Mouse (Mus musculus): Measurements from ENCODE around the gene Krt72. TPM values are rescaled to one million over a fixed set of nuclear protein-coding genes. Genes with fewer than 3 reads are reported as not detected.
A peak's percentile ranks its signal among the peaks of the same experiment; 100 is the strongest.

Krt72 gene
- polyA plus RNA-seq, 1 experiment from 2014 or later, result not detected

DNA sequence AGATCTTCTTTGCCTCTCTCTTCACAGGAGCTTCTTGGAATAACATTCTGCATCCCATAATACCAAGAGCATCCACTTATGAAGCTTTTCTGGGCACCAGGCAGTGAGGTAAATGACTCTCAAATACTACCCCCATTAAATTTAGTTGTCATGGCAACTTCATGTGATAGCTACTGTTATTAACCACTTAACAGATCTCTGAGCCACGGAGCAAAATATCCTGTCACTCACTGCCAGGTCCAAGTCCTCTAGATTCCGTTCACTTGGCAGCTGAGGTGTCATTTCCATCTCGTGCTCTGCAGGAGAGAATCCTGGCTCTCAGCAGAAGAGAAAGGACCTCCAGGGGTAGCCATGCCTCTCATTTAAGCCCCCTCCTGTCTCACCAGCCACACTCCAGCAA is 4.6 kb upstream of the Krt72 start:
- Histone ChIP-seq H3K27me3 (replicated peaks; ENCODE audit: control insufficient read depth, insufficient read depth, low read length) (peaks cover 6% of the 10 kb centered on the region; the same call in 1 of the 2 replicates), H3K4me3 (ENCODE audit: low read depth, low read length) (no peak overlapping the region), H3K4me2 (no peak overlapping the region), H3K4me1 (replicated peaks; ENCODE audit: control insufficient read depth, insufficient read depth, low read length) (no peaks in the 10 kb centered on the region), H3K36me3 (ENCODE audit: control insufficient read depth, insufficient read depth, low read length) (no peaks in the 10 kb centered on the region), H3K9ac (ENCODE audit: low read depth, low read length) (no peak overlapping the region), H3K9me3 (ENCODE audit: control insufficient read depth, low read length) (no peaks in the 10 kb centered on the region), H3K27ac (ENCODE audit: low read depth, low read length) (no peak overlapping the region)
- 41% methylated on average over 3 of the region's 3 CpGs for WGBS
- no peak for DNase-seq (ENCODE audit: low spot score)
- no peak for ATAC-seq (replicated peaks; ENCODE audit: low FRiP score)

DNA sequence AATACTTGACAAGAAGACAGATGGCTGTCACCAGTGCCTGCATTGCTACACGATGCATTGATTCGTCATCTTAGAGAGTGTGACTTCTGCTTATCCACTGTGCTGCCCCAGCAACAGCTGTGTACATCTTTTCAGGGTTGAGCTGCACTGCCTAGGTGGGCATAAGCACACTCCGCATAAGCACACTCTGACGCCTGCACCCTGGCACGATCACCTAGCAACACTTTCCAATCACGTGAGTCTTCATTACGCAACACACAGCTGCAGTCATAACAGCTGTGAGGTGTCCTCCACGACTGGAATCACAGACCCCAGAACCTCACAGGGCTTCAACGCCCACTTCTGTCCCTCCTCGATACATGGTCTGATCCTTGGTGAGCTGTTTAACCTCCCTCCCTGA is 12.8 kb downstream of the Krt72 start:
- no peak for DNase-seq (ENCODE audit: low spot score)
- H3K4me2 ChIP-seq, result no peak overlapping the region
- H3K27me3 ChIP-seq (replicated peaks; ENCODE audit: control insufficient read depth, insufficient read depth, low read length), result no peaks in the 10 kb centered on the region; the same call in 1 of the 2 replicates
- no peaks in the 10 kb centered on the region for H3K36me3 ChIP-seq (ENCODE audit: control insufficient read depth, insufficient read depth, low read length)
- no peaks in the 10 kb centered on the region for H3K9me3 ChIP-seq (ENCODE audit: control insufficient read depth, low read length)
- H3K4me1 ChIP-seq (replicated peaks; ENCODE audit: control insufficient read depth, insufficient read depth, low read length), result no peaks in the 10 kb centered on the region
- no peak for ATAC-seq (replicated peaks; ENCODE audit: low FRiP score)
- no peak overlapping the region for H3K27ac ChIP-seq (ENCODE audit: low read depth, low read length)
- H3K9ac ChIP-seq (ENCODE audit: low read depth, low read length), result no peak overlapping the region
- 79% methylated on average over 10 of the region's 10 CpGs for WGBS
- H3K4me3 ChIP-seq (ENCODE audit: low read depth, low read length), result no peak overlapping the region

DNA sequence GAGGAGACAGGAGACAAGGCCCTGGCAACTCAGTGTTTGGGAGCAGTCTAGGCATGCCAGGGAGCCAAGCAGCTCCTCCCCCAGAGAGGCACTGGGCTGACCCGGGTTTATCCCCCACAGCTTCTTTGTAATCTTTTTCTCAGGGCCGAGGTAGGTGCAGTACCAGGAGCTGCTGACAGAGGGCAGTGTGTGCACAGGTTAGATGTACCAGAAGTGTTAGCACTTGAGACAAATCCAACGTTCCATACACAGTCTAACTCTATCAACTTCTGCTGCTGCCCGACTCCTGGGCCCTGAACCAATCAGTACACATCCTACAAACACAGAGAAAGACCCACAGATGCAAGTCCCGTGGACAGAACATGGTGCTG is 13.6 kb downstream of the Krt72 start:
- H3K9me3 ChIP-seq (ENCODE audit: control insufficient read depth, low read length), result no peaks in the 10 kb centered on the region
- no peaks in the 10 kb centered on the region; the same call in 1 of the 2 replicates for H3K27me3 ChIP-seq (replicated peaks; ENCODE audit: control insufficient read depth, insufficient read depth, low read length)
- H3K27ac ChIP-seq (ENCODE audit: low read depth, low read length), result no peak overlapping the region
- no peak overlapping the region for H3K4me2 ChIP-seq
- ATAC-seq (replicated peaks; ENCODE audit: low FRiP score) (peak; percentile 34; the same call in 1 of the 2 replicates), DNase-seq (ENCODE audit: low spot score) (peak; percentile 74)
- H3K36me3 ChIP-seq (ENCODE audit: control insufficient read depth, insufficient read depth, low read length), result no peaks in the 10 kb centered on the region
- no peaks in the 10 kb centered on the region for H3K4me1 ChIP-seq (replicated peaks; ENCODE audit: control insufficient read depth, insufficient read depth, low read length)
- WGBS, result 6% methylated on average over 5 of the region's 5 CpGs
- H3K4me3 ChIP-seq (ENCODE audit: low read depth, low read length), result no peak overlapping the region
- H3K9ac ChIP-seq (ENCODE audit: low read depth, low read length), result no peak overlapping the region

DNA sequence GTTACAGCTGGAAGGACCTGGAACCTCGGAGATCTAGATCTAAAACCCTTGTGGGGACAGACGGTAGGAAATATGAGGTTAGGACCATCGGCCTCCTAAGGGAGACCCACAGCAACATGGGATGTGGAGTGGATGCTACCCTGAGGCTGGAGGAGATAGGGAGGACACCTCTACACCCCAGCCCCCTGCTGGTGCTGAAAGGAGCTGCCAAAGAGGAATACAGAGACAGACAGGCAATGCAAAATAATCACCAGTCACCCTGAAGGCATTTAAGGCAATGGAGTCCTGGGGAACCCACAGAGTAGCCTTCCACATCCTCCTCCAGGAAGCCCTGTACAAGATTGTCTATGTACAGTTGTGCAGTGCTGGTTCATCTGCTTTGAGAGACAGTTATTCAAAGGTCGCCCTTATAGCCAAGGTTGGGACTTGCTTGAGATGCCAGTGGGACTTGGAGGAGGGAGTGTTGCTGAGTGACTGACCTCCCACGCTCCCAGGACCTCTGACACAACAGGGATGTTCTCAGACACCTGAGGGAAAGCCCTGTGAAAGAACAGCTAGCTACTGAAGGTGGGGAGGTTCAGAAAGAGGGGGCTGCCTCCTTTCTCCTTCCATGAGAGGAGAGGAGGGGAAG is 14.1 kb downstream of the Krt72 start:
- Histone ChIP-seq H3K4me3 (ENCODE audit: low read depth, low read length) (no peak overlapping the region), H3K4me1 (replicated peaks; ENCODE audit: control insufficient read depth, insufficient read depth, low read length) (no peaks in the 10 kb centered on the region), H3K9ac (ENCODE audit: low read depth, low read length) (no peak overlapping the region), H3K27ac (ENCODE audit: low read depth, low read length) (no peak overlapping the region), H3K9me3 (ENCODE audit: control insufficient read depth, low read length) (no peaks in the 10 kb centered on the region), H3K4me2 (no peak overlapping the region), H3K36me3 (ENCODE audit: control insufficient read depth, insufficient read depth, low read length) (no peaks in the 10 kb centered on the region), H3K27me3 (replicated peaks; ENCODE audit: control insufficient read depth, insufficient read depth, low read length) (no peaks in the 10 kb centered on the region; the same call in 1 of the 2 replicates)
- ATAC-seq (replicated peaks; ENCODE audit: low FRiP score) (no peak), DNase-seq (ENCODE audit: low spot score) (no peak)
- 60% methylated on average over 5 of the region's 5 CpGs for WGBS

DNA sequence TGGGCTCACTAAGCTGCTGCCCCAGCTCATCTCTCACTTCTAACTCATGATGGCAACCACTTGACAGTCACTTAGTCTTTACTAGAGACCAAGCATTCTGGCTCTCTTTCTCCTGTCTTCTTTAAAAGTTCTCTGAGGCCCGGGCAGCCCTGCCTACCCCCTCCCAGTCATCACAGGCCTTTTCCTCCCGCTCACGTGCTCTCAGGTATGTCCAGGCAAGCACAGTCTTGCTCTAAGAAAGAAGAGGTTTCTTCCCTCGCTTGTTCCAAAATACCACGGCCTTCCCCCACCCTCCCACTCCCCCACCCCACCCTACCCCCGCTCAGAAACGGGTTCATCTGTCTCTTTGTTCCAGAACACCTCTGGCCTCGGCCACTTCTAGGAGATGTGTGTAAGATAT is 16.0 kb downstream of the Krt72 start:
- H3K27me3 ChIP-seq (replicated peaks; ENCODE audit: control insufficient read depth, insufficient read depth, low read length), result no peaks in the 10 kb centered on the region; the same call in 1 of the 2 replicates
- H3K27ac ChIP-seq (ENCODE audit: low read depth, low read length), result no peak overlapping the region
- H3K36me3 ChIP-seq (ENCODE audit: control insufficient read depth, insufficient read depth, low read length), result no peaks in the 10 kb centered on the region
- no peak for ATAC-seq (replicated peaks; ENCODE audit: low FRiP score)
- DNase-seq (ENCODE audit: low spot score), result no peak
- H3K9me3 ChIP-seq (ENCODE audit: control insufficient read depth, low read length), result no peaks in the 10 kb centered on the region
- 41% methylated on average over 8 of the region's 8 CpGs for WGBS
- H3K4me1 ChIP-seq (replicated peaks; ENCODE audit: control insufficient read depth, insufficient read depth, low read length), result no peaks in the 10 kb centered on the region
- H3K4me2 ChIP-seq, result no peak overlapping the region
- no peak overlapping the region for H3K9ac ChIP-seq (ENCODE audit: low read depth, low read length)
- no peak overlapping the region for H3K4me3 ChIP-seq (ENCODE audit: low read depth, low read length)

DNA sequence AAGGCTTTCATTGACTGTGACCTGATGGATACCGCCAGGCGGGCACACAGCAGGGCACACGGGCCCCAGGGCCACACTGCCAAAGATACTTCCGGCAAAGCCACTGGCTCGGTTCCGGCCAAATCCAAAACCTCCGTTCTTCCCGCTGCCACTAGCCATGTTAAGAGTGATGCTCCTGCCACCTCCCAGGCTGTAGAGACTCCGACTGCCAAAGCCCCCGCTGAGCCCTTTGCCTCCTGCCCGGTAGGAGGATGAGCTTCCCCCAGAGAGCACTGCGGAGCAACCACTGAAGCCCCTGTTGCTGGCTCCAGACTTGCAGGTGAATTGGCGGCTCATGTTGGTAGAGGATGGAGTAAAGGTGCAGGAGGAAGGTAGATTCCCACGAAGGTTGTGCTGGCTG is 43.5 kb downstream of the Krt72 start, which contains the start of gene Krt71:
TSS of gene Krt71 (minus strand) at position 399 of the 400 bp plus-strand sequence.
- ATAC-seq (replicated peaks; ENCODE audit: low FRiP score) (no peak), DNase-seq (ENCODE audit: low spot score) (no peak)
- Histone ChIP-seq H3K27ac (ENCODE audit: low read depth, low read length) (no peak within 1 kb of the TSS), H3K4me3 (ENCODE audit: low read depth, low read length) (no peak within 1 kb of the TSS), H3K36me3 (ENCODE audit: control insufficient read depth, insufficient read depth, low read length) (no peaks in the 10 kb centered on the region), H3K27me3 (replicated peaks; ENCODE audit: control insufficient read depth, insufficient read depth, low read length) (no peaks in the 10 kb centered on the region), H3K4me1 (replicated peaks; ENCODE audit: control insufficient read depth, insufficient read depth, low read length) (no peaks in the 10 kb centered on the region), H3K9ac (ENCODE audit: low read depth, low read length) (no peak within 1 kb of the TSS), H3K4me2 (no peak within 1 kb of the TSS), H3K9me3 (ENCODE audit: control insufficient read depth, low read length) (no peaks in the 10 kb centered on the region)
- WGBS, result 53% methylated on average over 14 of the region's 14 CpGs

DNA sequence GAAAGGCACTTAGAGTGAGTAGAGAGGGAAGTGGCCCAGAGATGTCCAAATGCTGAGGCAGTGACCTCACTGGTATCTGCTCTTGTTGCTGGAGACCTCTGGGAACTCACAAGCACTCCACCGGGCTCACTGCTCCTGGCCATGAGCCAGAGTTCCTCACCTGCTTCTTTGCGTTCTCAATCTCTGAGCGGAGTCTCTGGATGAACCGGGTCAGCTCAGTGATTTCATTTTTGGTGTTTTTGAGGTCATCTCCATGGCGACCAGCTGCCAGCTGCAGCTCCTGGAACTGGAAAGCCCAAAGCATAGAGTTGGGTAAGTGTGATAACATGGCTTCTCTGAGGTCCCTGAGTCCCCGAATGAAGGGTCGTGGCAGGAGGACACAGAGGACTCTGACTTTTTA is 48.5 kb downstream of the Krt72 start:
- 78% methylated on average over 7 of the region's 7 CpGs for WGBS
- H3K9ac ChIP-seq (ENCODE audit: low read depth, low read length), result no peak overlapping the region
- no peaks in the 10 kb centered on the region for H3K9me3 ChIP-seq (ENCODE audit: control insufficient read depth, low read length)
- no peak for DNase-seq (ENCODE audit: low spot score)
- no peaks in the 10 kb centered on the region for H3K36me3 ChIP-seq (ENCODE audit: control insufficient read depth, insufficient read depth, low read length)
- no peak overlapping the region for H3K27ac ChIP-seq (ENCODE audit: low read depth, low read length)
- H3K4me1 ChIP-seq (replicated peaks; ENCODE audit: control insufficient read depth, insufficient read depth, low read length), result no peaks in the 10 kb centered on the region
- ATAC-seq (replicated peaks; ENCODE audit: low FRiP score), result no peak
- H3K4me2 ChIP-seq, result no peak overlapping the region
- H3K27me3 ChIP-seq (replicated peaks; ENCODE audit: control insufficient read depth, insufficient read depth, low read length), result no peaks in the 10 kb centered on the region
- no peak overlapping the region for H3K4me3 ChIP-seq (ENCODE audit: low read depth, low read length)

DNA sequence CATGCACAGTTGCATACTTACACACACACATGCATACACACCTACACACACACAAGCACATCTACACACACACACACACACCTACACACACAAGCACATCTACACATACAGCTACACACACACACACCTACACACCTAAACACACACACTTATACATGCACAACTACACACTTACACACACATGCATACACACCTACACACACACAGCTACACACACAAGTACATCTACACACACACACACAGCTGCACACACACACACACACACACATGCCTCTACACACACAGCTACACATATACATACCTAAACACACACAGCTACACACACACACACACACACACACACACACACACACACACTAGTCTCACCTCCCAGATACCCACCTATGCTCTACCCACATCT is 55.6 kb downstream of the Krt72 start:
- Histone ChIP-seq H3K9ac (ENCODE audit: low read depth, low read length) (no peak overlapping the region), H3K27me3 (replicated peaks; ENCODE audit: control insufficient read depth, insufficient read depth, low read length) (no peaks in the 10 kb centered on the region), H3K4me1 (replicated peaks; ENCODE audit: control insufficient read depth, insufficient read depth, low read length) (no peaks in the 10 kb centered on the region), H3K9me3 (ENCODE audit: control insufficient read depth, low read length) (no peaks in the 10 kb centered on the region), H3K36me3 (ENCODE audit: control insufficient read depth, insufficient read depth, low read length) (no peaks in the 10 kb centered on the region), H3K4me3 (ENCODE audit: low read depth, low read length) (no peak overlapping the region), H3K4me2 (no peak overlapping the region), H3K27ac (ENCODE audit: low read depth, low read length) (no peak overlapping the region)
- no peak for DNase-seq (ENCODE audit: low spot score)
- no peak for ATAC-seq (replicated peaks; ENCODE audit: low FRiP score)

Measured in liver, embryonic 11.5 days (tissue).